Mouse (Mus musculus): ENCODE results near the gene Dppa3. TPM values are rescaled to one million over a fixed set of nuclear protein-coding genes. Genes with fewer than 3 reads are reported as not detected.
A peak's percentile ranks its signal among the peaks of the same experiment; 100 is the strongest.

The Dppa3 gene
- not detected in 2 replicates for polyA plus RNA-seq (2015; fragmentation: Nextera tagmentation; extraction: Ambion mirVana)

GRCm38 (mm10) chr6:122626110-122626509, at the start of gene Dppa3:
Gene Dppa3, plus strand, starts transcription at chr6:122626410.
- H3K36me3 ChIP-seq, result no peaks in the 10 kb centered on the region
- no peak within 1 kb of the TSS for H3K27ac ChIP-seq (replicated peaks)
- H3K4me2 ChIP-seq, result peak within 1 kb of the TSS; percentile 28; the same call in 1 of the 2 replicates
- WGBS, result 90% methylated on average over 8 of the region's 8 CpGs
- no peaks in the 10 kb centered on the region for H3K9me3 ChIP-seq (replicated peaks)
- no peak within 1 kb of the TSS for H3K9ac ChIP-seq (replicated peaks)
- no peak within 1 kb of the TSS for H3K4me3 ChIP-seq (replicated peaks)
- no peaks in the 10 kb centered on the region for H3K27me3 ChIP-seq (replicated peaks)
- no peaks in the 10 kb centered on the region for H3K4me1 ChIP-seq
- ATAC-seq (ENCODE audit: low FRiP score), result no peak

DNA sequence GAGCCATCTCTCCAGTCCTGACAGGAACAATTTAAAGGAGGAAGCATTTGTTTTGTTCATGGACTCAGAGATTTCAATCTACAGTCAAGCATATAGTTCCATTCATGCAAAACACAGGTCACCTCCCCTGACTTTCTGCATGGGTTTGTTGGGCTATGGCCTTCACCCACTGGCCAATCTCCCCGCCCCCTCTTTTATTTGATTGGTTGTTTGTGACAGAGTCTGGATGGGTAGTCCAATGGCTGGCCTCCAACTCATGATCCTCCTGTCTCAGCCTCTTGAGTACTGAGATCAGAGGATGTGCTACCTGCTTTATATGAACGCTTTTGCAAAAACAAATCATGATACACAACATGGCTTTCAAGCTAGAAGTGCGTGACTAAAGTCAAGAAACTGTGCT, 49.2 kb upstream of the Dppa3 start:
- no peak overlapping the region for H3K4me3 ChIP-seq (replicated peaks)
- no peaks in the 10 kb centered on the region for H3K9me3 ChIP-seq (replicated peaks)
- H3K27me3 ChIP-seq (replicated peaks), result no peaks in the 10 kb centered on the region
- WGBS, result 93% methylated on average over 3 of the region's 3 CpGs
- ATAC-seq (ENCODE audit: low FRiP score), result no peak
- no peak overlapping the region for H3K4me2 ChIP-seq
- H3K36me3 ChIP-seq, result no peaks in the 10 kb centered on the region
- no peak overlapping the region for H3K9ac ChIP-seq (replicated peaks)
- H3K4me1 ChIP-seq, result no peaks in the 10 kb centered on the region
- no peak overlapping the region for H3K27ac ChIP-seq (replicated peaks)

GRCm38 (mm10) chr6:122579086-122579485, 47.1 kb upstream of the Dppa3 start:
- H3K9me3 ChIP-seq (replicated peaks), result no peaks in the 10 kb centered on the region
- no peaks in the 10 kb centered on the region for H3K27me3 ChIP-seq (replicated peaks)
- no peak overlapping the region for H3K27ac ChIP-seq (replicated peaks)
- H3K4me1 ChIP-seq, result no peaks in the 10 kb centered on the region
- no peak overlapping the region for H3K4me3 ChIP-seq (replicated peaks)
- 82% methylated on average over 1 of the region's 1 CpGs for WGBS
- H3K4me2 ChIP-seq, result no peak overlapping the region
- ATAC-seq (ENCODE audit: low FRiP score), result no peak
- H3K9ac ChIP-seq (replicated peaks), result no peak overlapping the region
- H3K36me3 ChIP-seq, result no peaks in the 10 kb centered on the region

DNA sequence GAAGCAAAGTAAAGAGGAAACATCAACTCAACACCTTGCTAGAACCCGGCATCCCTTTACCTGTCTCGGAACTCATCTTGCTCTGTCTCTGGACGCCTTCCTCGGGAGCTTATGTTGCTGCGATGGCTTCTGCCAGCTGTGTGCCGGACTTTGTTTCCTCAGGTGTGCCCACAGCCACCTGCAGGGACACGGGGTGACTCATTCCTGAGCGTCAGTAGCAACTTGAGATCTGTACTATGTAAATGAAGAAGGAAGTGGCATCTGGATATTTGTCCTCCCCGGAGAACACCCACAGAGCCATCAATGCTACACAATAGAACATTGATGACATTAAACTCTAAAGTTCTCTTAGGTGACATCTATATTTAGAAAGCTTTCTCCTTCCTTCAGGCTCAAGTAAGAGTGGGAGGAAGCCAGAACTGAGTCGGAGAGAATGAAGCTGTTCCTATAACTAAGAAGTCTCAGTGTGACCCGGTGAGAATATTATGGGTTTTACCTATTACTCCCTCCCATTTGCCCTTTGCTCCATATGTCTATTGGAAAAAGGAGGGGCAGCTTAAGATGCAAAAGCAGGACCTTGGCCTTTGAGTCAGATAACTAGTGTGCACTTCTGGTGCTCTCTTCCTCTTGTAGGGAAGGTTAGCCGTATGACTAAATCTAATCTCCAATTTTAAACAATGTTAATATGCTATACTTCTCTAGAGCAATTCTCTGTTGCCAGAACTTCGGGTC, 35.0 kb upstream of the Dppa3 start:
- ATAC-seq (ENCODE audit: low FRiP score), result no peak
- Histone ChIP-seq H3K9me3 (replicated peaks) (no peaks in the 10 kb centered on the region), H3K4me3 (replicated peaks) (no peak overlapping the region), H3K27me3 (replicated peaks) (no peaks in the 10 kb centered on the region), H3K4me2 (no peak overlapping the region), H3K4me1 (no peaks in the 10 kb centered on the region), H3K27ac (replicated peaks) (no peak overlapping the region), H3K36me3 (no peaks in the 10 kb centered on the region), H3K9ac (replicated peaks) (no peak overlapping the region)
- WGBS, result 86% methylated on average over 13 of the region's 13 CpGs

DNA sequence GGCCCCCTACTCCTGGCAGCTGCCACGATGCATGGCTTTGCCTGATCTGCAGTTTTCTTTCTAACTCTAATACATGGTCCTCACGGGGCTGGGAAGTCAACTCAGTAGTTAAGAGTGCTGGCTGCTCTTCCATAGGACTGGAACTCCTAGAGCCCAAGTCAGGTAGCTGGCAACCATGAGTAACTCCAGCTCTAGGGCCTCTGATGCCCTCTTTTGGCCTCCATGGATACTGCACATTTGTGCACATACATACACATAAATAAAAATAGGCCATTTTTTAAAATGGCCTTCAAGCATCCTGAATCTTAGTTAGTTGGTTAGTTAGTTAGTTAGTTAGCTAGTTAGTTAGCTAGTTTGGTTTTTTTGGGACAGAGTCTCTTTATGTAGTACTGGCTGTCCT, 33.3 kb upstream of the Dppa3 start:
- no peaks in the 10 kb centered on the region for H3K9me3 ChIP-seq (replicated peaks)
- 83% methylated on average over 2 of the region's 2 CpGs for WGBS
- no peak overlapping the region for H3K4me3 ChIP-seq (replicated peaks)
- H3K27ac ChIP-seq (replicated peaks), result no peak overlapping the region
- no peak for ATAC-seq (ENCODE audit: low FRiP score)
- no peaks in the 10 kb centered on the region for H3K36me3 ChIP-seq
- no peak overlapping the region for H3K9ac ChIP-seq (replicated peaks)
- H3K27me3 ChIP-seq (replicated peaks), result no peaks in the 10 kb centered on the region
- H3K4me1 ChIP-seq, result no peaks in the 10 kb centered on the region
- no peak overlapping the region for H3K4me2 ChIP-seq

DNA sequence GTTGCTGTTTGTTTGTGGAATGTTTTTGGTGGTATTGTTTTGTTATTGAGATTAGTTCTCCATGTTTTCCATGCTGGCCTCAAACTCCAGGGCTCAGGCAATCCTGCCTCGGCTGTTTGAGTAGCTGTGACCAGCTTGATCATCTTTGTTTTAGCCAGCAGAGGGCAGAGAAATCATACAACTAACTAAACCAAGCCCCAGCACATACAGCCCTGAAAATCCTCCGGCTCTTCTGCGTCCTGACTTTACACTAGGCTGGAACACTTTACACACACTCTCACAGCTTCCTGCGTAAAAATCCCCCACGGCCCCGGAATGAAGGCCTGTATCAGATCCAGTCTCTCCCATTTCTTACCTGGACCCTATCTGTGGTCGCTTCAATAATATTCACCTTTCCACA, 30.6 kb upstream of the Dppa3 start:
- no peak overlapping the region for H3K9ac ChIP-seq (replicated peaks)
- H3K36me3 ChIP-seq, result no peaks in the 10 kb centered on the region
- H3K4me1 ChIP-seq, result no peaks in the 10 kb centered on the region
- WGBS, result 36% methylated on average over 7 of the region's 7 CpGs
- H3K4me3 ChIP-seq (replicated peaks), result no peak overlapping the region
- H3K4me2 ChIP-seq, result peak overlapping the region; percentile 20; the same call in 1 of the 2 replicates
- H3K27ac ChIP-seq (replicated peaks), result no peak overlapping the region
- peak; percentile 59; the same call in 1 of the 2 replicates for ATAC-seq (ENCODE audit: low FRiP score)
- H3K9me3 ChIP-seq (replicated peaks), result no peaks in the 10 kb centered on the region
- no peaks in the 10 kb centered on the region for H3K27me3 ChIP-seq (replicated peaks)

DNA sequence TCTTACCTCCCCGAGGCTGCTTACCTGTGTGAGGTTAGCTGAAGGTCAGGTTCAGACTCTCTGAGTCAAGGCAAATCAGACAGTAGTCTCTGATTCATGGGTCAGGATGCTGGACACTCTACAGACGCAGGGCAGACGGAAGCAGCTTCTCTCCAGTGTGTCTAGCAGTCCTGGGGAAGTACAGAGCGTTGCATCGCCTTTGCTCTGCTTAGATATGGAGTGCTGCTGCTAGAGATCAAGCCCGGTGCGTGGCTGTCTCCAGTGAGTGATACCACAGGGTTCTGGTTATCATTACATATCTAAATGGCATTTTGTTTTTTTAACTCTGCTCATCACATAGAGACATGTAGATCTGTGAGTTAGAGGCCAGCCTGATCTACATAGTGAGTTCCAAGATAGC, 29.6 kb upstream of the Dppa3 start:
- Histone ChIP-seq H3K9ac (replicated peaks) (no peak overlapping the region), H3K4me2 (no peak overlapping the region), H3K36me3 (no peaks in the 10 kb centered on the region), H3K27me3 (replicated peaks) (no peaks in the 10 kb centered on the region), H3K4me1 (no peaks in the 10 kb centered on the region), H3K9me3 (replicated peaks) (no peaks in the 10 kb centered on the region), H3K27ac (replicated peaks) (no peak overlapping the region), H3K4me3 (replicated peaks) (no peak overlapping the region)
- no peak for ATAC-seq (ENCODE audit: low FRiP score)
- WGBS, result 93% methylated on average over 7 of the region's 7 CpGs

DNA sequence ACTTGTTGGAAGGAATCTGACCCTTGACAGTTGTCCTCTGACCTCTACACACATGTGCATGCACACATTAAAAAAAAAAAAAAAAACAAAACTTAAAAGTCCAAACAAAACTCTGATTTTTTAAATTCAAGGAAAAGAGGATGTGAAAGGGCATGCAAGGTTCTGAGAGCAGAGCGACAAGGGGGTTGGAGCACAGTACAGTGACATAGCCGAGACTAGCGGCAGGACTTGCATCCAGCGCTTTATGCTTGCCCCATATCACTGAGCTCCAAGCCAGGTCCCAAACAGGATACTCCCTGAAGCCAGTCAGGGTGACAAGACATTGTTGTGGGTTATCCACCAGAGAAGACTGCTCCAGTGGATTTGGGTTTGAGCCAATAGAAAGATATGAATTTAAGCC, 28.2 kb upstream of the Dppa3 start:
- H3K4me1 ChIP-seq, result peaks cover 7% of the 10 kb centered on the region
- no peak overlapping the region for H3K4me3 ChIP-seq (replicated peaks)
- no peak for ATAC-seq (ENCODE audit: low FRiP score)
- no peaks in the 10 kb centered on the region for H3K9me3 ChIP-seq (replicated peaks)
- no peaks in the 10 kb centered on the region for H3K36me3 ChIP-seq
- H3K4me2 ChIP-seq, result no peak overlapping the region
- H3K27ac ChIP-seq (replicated peaks), result no peak overlapping the region
- 94% methylated on average over 4 of the region's 4 CpGs for WGBS
- no peaks in the 10 kb centered on the region for H3K27me3 ChIP-seq (replicated peaks)
- no peak overlapping the region for H3K9ac ChIP-seq (replicated peaks)

- no peak for ATAC-seq (ENCODE audit: low FRiP score)
- Histone ChIP-seq H3K4me1 (peaks cover 7% of the 10 kb centered on the region), H3K4me3 (replicated peaks) (no peak overlapping the region), H3K36me3 (no peaks in the 10 kb centered on the region), H3K9ac (replicated peaks) (no peak overlapping the region), H3K27ac (replicated peaks) (no peak overlapping the region), H3K4me2 (no peak overlapping the region), H3K9me3 (replicated peaks) (no peaks in the 10 kb centered on the region), H3K27me3 (replicated peaks) (no peaks in the 10 kb centered on the region)
- WGBS, result 90% methylated on average over 6 of the region's 6 CpGs
Observed at GRCm38 (mm10) chr6:122598436-122598835, 27.8 kb upstream of the Dppa3 start.

- Histone ChIP-seq H3K4me2 (no peak overlapping the region), H3K4me3 (replicated peaks) (no peak overlapping the region), H3K36me3 (no peaks in the 10 kb centered on the region), H3K27ac (replicated peaks) (no peak overlapping the region), H3K9ac (replicated peaks) (no peak overlapping the region), H3K4me1 (peaks cover 7% of the 10 kb centered on the region), H3K27me3 (replicated peaks) (no peaks in the 10 kb centered on the region), H3K9me3 (replicated peaks) (no peaks in the 10 kb centered on the region)
- 91% methylated on average over 9 of the region's 9 CpGs for WGBS
- no peak for ATAC-seq (ENCODE audit: low FRiP score)
Observed at GRCm38 (mm10) chr6:122599054-122599737, 27.0 kb upstream of the Dppa3 start.

DNA sequence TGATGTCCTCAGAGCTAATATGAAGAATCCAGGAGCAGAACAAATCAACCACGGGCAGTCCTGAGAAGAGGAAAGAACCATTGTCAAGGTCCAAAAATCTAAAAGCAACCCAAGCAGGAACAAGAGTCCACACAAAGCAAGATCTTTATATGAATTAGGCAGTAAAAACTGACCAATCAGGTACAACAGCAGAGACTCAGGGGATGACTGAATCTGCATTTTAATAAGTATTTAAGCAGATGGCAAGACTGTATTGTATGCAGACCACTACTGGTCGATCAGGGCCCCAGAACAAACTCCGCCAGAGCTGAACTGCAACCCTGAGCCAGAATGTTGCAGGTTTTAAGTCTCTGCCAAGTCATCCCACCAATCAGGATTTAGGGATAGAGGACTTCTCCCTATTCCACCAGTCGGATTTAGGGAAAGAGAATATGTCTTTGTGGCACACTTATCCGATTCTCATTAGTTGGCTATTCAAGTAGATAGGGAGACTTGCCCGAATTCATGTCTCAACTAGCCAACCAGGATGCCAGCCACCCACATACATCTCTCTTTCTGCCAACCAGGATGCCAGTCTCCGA, 26.1 kb upstream of the Dppa3 start:
- H3K9me3 ChIP-seq (replicated peaks), result no peaks in the 10 kb centered on the region

DNA sequence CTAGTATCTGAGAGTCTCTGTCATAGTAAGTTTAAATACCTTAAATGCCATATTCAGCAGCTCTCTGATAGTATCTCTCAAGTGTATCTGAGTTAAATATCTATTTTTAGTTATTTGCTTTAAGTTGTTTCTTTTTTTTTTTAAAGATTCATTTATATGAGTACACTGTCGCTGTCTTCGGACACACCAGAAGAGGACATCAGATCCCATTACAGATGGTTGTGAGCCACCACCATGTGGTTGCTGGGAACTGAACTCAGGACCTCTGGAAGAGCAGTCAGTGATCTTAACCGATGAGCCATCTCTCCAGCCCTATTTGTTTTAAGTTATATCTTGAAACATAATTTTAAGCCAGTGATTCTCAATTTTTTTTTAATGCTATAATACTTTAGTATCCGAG, 25.2 kb upstream of the Dppa3 start:
- H3K4me1 ChIP-seq, result peaks cover 7% of the 10 kb centered on the region

More for the DNA sequence above, 26.1 kb upstream of the Dppa3 start:
- WGBS, result 81% methylated on average over 7 of the region's 7 CpGs
- H3K9ac ChIP-seq (replicated peaks), result no peak overlapping the region
- H3K27me3 ChIP-seq (replicated peaks), result no peaks in the 10 kb centered on the region
- no peaks in the 10 kb centered on the region for H3K36me3 ChIP-seq
- H3K27ac ChIP-seq (replicated peaks), result no peak overlapping the region
- no peak overlapping the region for H3K4me3 ChIP-seq (replicated peaks)
- H3K4me1 ChIP-seq, result peaks cover 7% of the 10 kb centered on the region
- H3K4me2 ChIP-seq, result no peak overlapping the region
- no peak for ATAC-seq (ENCODE audit: low FRiP score)

More for the DNA sequence above, 25.2 kb upstream of the Dppa3 start:
- H3K4me2 ChIP-seq, result no peak overlapping the region
- no peak overlapping the region for H3K9ac ChIP-seq (replicated peaks)
- H3K27ac ChIP-seq (replicated peaks), result no peak overlapping the region
- 88% methylated on average over 4 of the region's 4 CpGs for WGBS
- H3K9me3 ChIP-seq (replicated peaks), result no peaks in the 10 kb centered on the region
- no peaks in the 10 kb centered on the region for H3K27me3 ChIP-seq (replicated peaks)
- ATAC-seq (ENCODE audit: low FRiP score), result no peak
- H3K4me3 ChIP-seq (replicated peaks), result no peak overlapping the region
- no peaks in the 10 kb centered on the region for H3K36me3 ChIP-seq
